Mouse (Mus musculus): ENCODE data around the gene Polm. TPM values are rescaled to one million over a fixed set of nuclear protein-coding genes. Genes with fewer than 3 reads are reported as not detected.

Gene Polm
- polyA plus RNA-seq, 1 experiment from 2014 or later = 3.9 TPM

GRCm38 (mm10) chr11:5848741-5849140 lies 10.9 kb upstream of the Polm start:
- ATAC-seq (peak; percentile 94), DNase-seq (ENCODE audit: low spot score) (peak; percentile 88)
- Histone ChIP-seq H3K4me1 (ENCODE audit: control insufficient read depth, insufficient read depth, low read length) (0 out of 2 replicates have a peak, but pooled peaks cover 8% of the 10 kb centered on the region), H3K27me3 (replicated peaks; ENCODE audit: control insufficient read depth, insufficient read depth, low read length) (no peaks in the 10 kb centered on the region), H3K4me2 (ENCODE audit: low read length) (no peak overlapping the region), H3K27ac (ENCODE audit: low read depth, low read length) (peak overlapping the region; percentile 44; the same call in 1 of the 2 replicates), H3K9me3 (replicated peaks; ENCODE audit: control insufficient read depth, low read length) (no peaks in the 10 kb centered on the region), H3K9ac (ENCODE audit: low read length) (no peak overlapping the region), H3K36me3 (ENCODE audit: control insufficient read depth, insufficient read depth, low read length) (no peaks in the 10 kb centered on the region), H3K4me3 (ENCODE audit: low read depth, low read length) (no peak overlapping the region)
- WGBS = 14% methylated on average over 6 of the region's 6 CpGs

GRCm38 (mm10) chr11:5846639-5847345 lies 9.0 kb upstream of the Polm start:
- Histone ChIP-seq H3K9me3 (replicated peaks; ENCODE audit: control insufficient read depth, low read length) (no peaks in the 10 kb centered on the region), H3K9ac (ENCODE audit: low read length) (no peak overlapping the region), H3K27ac (ENCODE audit: low read depth, low read length) (no peak overlapping the region), H3K4me2 (ENCODE audit: low read length) (no peak overlapping the region), H3K4me3 (ENCODE audit: low read depth, low read length) (no peak overlapping the region), H3K4me1 (ENCODE audit: control insufficient read depth, insufficient read depth, low read length) (0 out of 2 replicates have a peak, but pooled peaks cover 8% of the 10 kb centered on the region), H3K36me3 (ENCODE audit: control insufficient read depth, insufficient read depth, low read length) (no peaks in the 10 kb centered on the region), H3K27me3 (replicated peaks; ENCODE audit: control insufficient read depth, insufficient read depth, low read length) (no peaks in the 10 kb centered on the region)
- 79% methylated on average over 7 of the region's 7 CpGs for WGBS
- ATAC-seq = no peak
- no peak for DNase-seq (ENCODE audit: low spot score)

GRCm38 (mm10) chr11:5843131-5843530 lies 5.3 kb upstream of the Polm start:
- ATAC-seq (no peak), DNase-seq (ENCODE audit: low spot score) (no peak)
- H3K9ac ChIP-seq (ENCODE audit: low read length) = no peak overlapping the region
- no peaks in the 10 kb centered on the region for H3K36me3 ChIP-seq (ENCODE audit: control insufficient read depth, insufficient read depth, low read length)
- H3K4me3 ChIP-seq (ENCODE audit: low read depth, low read length) = no peak overlapping the region
- H3K27ac ChIP-seq (ENCODE audit: low read depth, low read length) = no peak overlapping the region
- H3K9me3 ChIP-seq (replicated peaks; ENCODE audit: control insufficient read depth, low read length) = no peaks in the 10 kb centered on the region
- WGBS = 79% methylated on average over 3 of the region's 3 CpGs
- H3K27me3 ChIP-seq (replicated peaks; ENCODE audit: control insufficient read depth, insufficient read depth, low read length) = no peaks in the 10 kb centered on the region
- no peaks in the 10 kb centered on the region for H3K4me1 ChIP-seq (ENCODE audit: control insufficient read depth, insufficient read depth, low read length)
- H3K4me2 ChIP-seq (ENCODE audit: low read length) = no peak overlapping the region

GRCm38 (mm10) chr11:5841751-5842150 lies 3.9 kb upstream of the Polm start:
- Histone ChIP-seq H3K27ac (ENCODE audit: low read depth, low read length) (no peak overlapping the region), H3K4me2 (ENCODE audit: low read length) (no peak overlapping the region), H3K36me3 (ENCODE audit: control insufficient read depth, insufficient read depth, low read length) (no peaks in the 10 kb centered on the region), H3K27me3 (replicated peaks; ENCODE audit: control insufficient read depth, insufficient read depth, low read length) (no peaks in the 10 kb centered on the region), H3K9me3 (replicated peaks; ENCODE audit: control insufficient read depth, low read length) (no peaks in the 10 kb centered on the region), H3K4me3 (ENCODE audit: low read depth, low read length) (no peak overlapping the region), H3K4me1 (ENCODE audit: control insufficient read depth, insufficient read depth, low read length) (no peaks in the 10 kb centered on the region; the same call in 1 of the 2 replicates), H3K9ac (ENCODE audit: low read length) (no peak overlapping the region)
- 92% methylated on average over 2 of the region's 2 CpGs for WGBS
- DNase-seq (ENCODE audit: low spot score) = no peak
- ATAC-seq = no peak

- H3K4me2 ChIP-seq (ENCODE audit: low read length) = no peak overlapping the region
- no peaks in the 10 kb centered on the region; the same call in 1 of the 2 replicates for H3K4me1 ChIP-seq (ENCODE audit: control insufficient read depth, insufficient read depth, low read length)
- no peak overlapping the region for H3K4me3 ChIP-seq (ENCODE audit: low read depth, low read length)
- 73% methylated on average over 7 of the region's 7 CpGs for WGBS
- H3K27me3 ChIP-seq (replicated peaks; ENCODE audit: control insufficient read depth, insufficient read depth, low read length) = no peaks in the 10 kb centered on the region
- H3K36me3 ChIP-seq (ENCODE audit: control insufficient read depth, insufficient read depth, low read length) = no peaks in the 10 kb centered on the region
- no peak for ATAC-seq
- no peak for DNase-seq (ENCODE audit: low spot score)
- no peak overlapping the region for H3K9ac ChIP-seq (ENCODE audit: low read length)
- no peak overlapping the region for H3K27ac ChIP-seq (ENCODE audit: low read depth, low read length)
- H3K9me3 ChIP-seq (replicated peaks; ENCODE audit: control insufficient read depth, low read length) = no peaks in the 10 kb centered on the region
Measured at GRCm38 (mm10) chr11:5840346-5840745, 2.5 kb upstream of the Polm start.

- H3K36me3 ChIP-seq (ENCODE audit: control insufficient read depth, insufficient read depth, low read length) = peaks cover 15% of the 10 kb centered on the region; the same call in 1 of the 2 replicates
- ATAC-seq (no peak), DNase-seq (ENCODE audit: low spot score) (peak; percentile 20)
- H3K4me3 ChIP-seq (ENCODE audit: low read depth, low read length) = no peak overlapping the region
- H3K4me1 ChIP-seq (ENCODE audit: control insufficient read depth, insufficient read depth, low read length) = no peaks in the 10 kb centered on the region; the same call in 1 of the 2 replicates
- H3K9me3 ChIP-seq (replicated peaks; ENCODE audit: control insufficient read depth, low read length) = no peaks in the 10 kb centered on the region
- no peak overlapping the region for H3K27ac ChIP-seq (ENCODE audit: low read depth, low read length)
- H3K27me3 ChIP-seq (replicated peaks; ENCODE audit: control insufficient read depth, insufficient read depth, low read length) = no peaks in the 10 kb centered on the region
- H3K4me2 ChIP-seq (ENCODE audit: low read length) = no peak overlapping the region
- no peak overlapping the region for H3K9ac ChIP-seq (ENCODE audit: low read length)
- 48% methylated on average over 1 of the region's 1 CpGs for WGBS
Measured at GRCm38 (mm10) chr11:5836126-5836525, 1.7 kb downstream of the Polm start.

GRCm38 (mm10) chr11:5835057-5835456 lies 2.8 kb downstream of the Polm start:
- no peak for DNase-seq (ENCODE audit: low spot score)
- 90% methylated on average over 7 of the region's 7 CpGs for WGBS
- no peak for ATAC-seq

GRCm38 (mm10) chr11:5834506-5834905 lies 3.3 kb downstream of the Polm start:
- Histone ChIP-seq H3K27me3 (replicated peaks; ENCODE audit: control insufficient read depth, insufficient read depth, low read length) (no peaks in the 10 kb centered on the region), H3K9me3 (replicated peaks; ENCODE audit: control insufficient read depth, low read length) (no peaks in the 10 kb centered on the region), H3K36me3 (ENCODE audit: control insufficient read depth, insufficient read depth, low read length) (peaks cover 28% of the 10 kb centered on the region; the same call in 1 of the 2 replicates), H3K4me1 (ENCODE audit: control insufficient read depth, insufficient read depth, low read length) (no peaks in the 10 kb centered on the region; the same call in 1 of the 2 replicates), H3K27ac (ENCODE audit: low read depth, low read length) (no peak overlapping the region), H3K4me2 (ENCODE audit: low read length) (no peak overlapping the region), H3K4me3 (ENCODE audit: low read depth, low read length) (no peak overlapping the region), H3K9ac (ENCODE audit: low read length) (no peak overlapping the region)
- WGBS = 90% methylated on average over 9 of the region's 9 CpGs
- ATAC-seq (no peak), DNase-seq (ENCODE audit: low spot score) (no peak)

More at GRCm38 (mm10) chr11:5835057-5835456, 2.8 kb downstream of the Polm start:
- no peak overlapping the region for H3K27ac ChIP-seq (ENCODE audit: low read depth, low read length)
- no peak overlapping the region for H3K4me2 ChIP-seq (ENCODE audit: low read length)
- no peak overlapping the region for H3K4me3 ChIP-seq (ENCODE audit: low read depth, low read length)
- H3K36me3 ChIP-seq (ENCODE audit: control insufficient read depth, insufficient read depth, low read length) = peaks cover 24% of the 10 kb centered on the region; the same call in 1 of the 2 replicates
- H3K9ac ChIP-seq (ENCODE audit: low read length) = no peak overlapping the region
- no peaks in the 10 kb centered on the region for H3K27me3 ChIP-seq (replicated peaks; ENCODE audit: control insufficient read depth, insufficient read depth, low read length)
- H3K4me1 ChIP-seq (ENCODE audit: control insufficient read depth, insufficient read depth, low read length) = no peaks in the 10 kb centered on the region; the same call in 1 of the 2 replicates
- H3K9me3 ChIP-seq (replicated peaks; ENCODE audit: control insufficient read depth, low read length) = no peaks in the 10 kb centered on the region

GRCm38 (mm10) chr11:5829327-5829726 lies 8.5 kb downstream of the Polm start:
- no peaks in the 10 kb centered on the region for H3K4me1 ChIP-seq (ENCODE audit: control insufficient read depth, insufficient read depth, low read length)
- no peak overlapping the region for H3K4me2 ChIP-seq (ENCODE audit: low read length)
- ATAC-seq = no peak
- H3K9ac ChIP-seq (ENCODE audit: low read length) = no peak overlapping the region
- H3K36me3 ChIP-seq (ENCODE audit: control insufficient read depth, insufficient read depth, low read length) = peaks cover 46% of the 10 kb centered on the region
- H3K4me3 ChIP-seq (ENCODE audit: low read depth, low read length) = no peak overlapping the region
- WGBS = 92% methylated on average over 12 of the region's 12 CpGs
- DNase-seq (ENCODE audit: low spot score) = no peak
- H3K27ac ChIP-seq (ENCODE audit: low read depth, low read length) = no peak overlapping the region
- H3K9me3 ChIP-seq (replicated peaks; ENCODE audit: control insufficient read depth, low read length) = no peaks in the 10 kb centered on the region
- H3K27me3 ChIP-seq (replicated peaks; ENCODE audit: control insufficient read depth, insufficient read depth, low read length) = no peaks in the 10 kb centered on the region

Data from forebrain, embryonic 14.5 days (tissue).